Mouse (Mus musculus) limb, embryonic 11.5 days (tissue): ENCODE data around the gene Krtap4-9. TPM values are rescaled to one million over a fixed set of nuclear protein-coding genes. Genes with fewer than 3 reads are reported as not detected.
"Not testable (repeated sequence)": the region's sequence is repeated elsewhere in the genome, so short reads cannot be mapped to it uniquely, and the experiment has no call there.

Source experiments
- ATAC-seq: fragments of 200-750 bp; cut with Nextera tagmentation; 2 replicates; pipeline ENCODE4 v1.8.0; 2017; ENCODE audit warnings: low read depth; ENCODE audit not compliant: insufficient number of reproducible peaks, low FRiP score, low TSS enrichment
- DNase-seq: peaks from one replicate; pipeline ENCODE4 v3.0.0-alpha.2; 2015; ENCODE audit warnings: low spot score
- H3K27ac ChIP-seq: fragments of 300-500 bp; sonication (generic); replicated peaks from 2 replicates; pipeline ENCODE4 v1.5.1; 2014; ENCODE audit warnings: low read depth, mild to moderate bottlenecking, low read length
- H3K27me3 ChIP-seq: fragments of 300-500 bp; sonication (generic); 2 replicates; pipeline ENCODE4 v1.6.1; 2014; ENCODE audit warnings: mild to moderate bottlenecking, low read length, mixed read lengths; ENCODE audit not compliant: control insufficient read depth, insufficient read depth
- H3K36me3 ChIP-seq: fragments of 300-500 bp; sonication (generic); 2 replicates; pipeline ENCODE4 v1.6.1; 2014; ENCODE audit warnings: mild to moderate bottlenecking, low read length, moderate library complexity, mixed read lengths; ENCODE audit not compliant: control insufficient read depth, insufficient read depth
- H3K4me1 ChIP-seq: fragments of 300-500 bp; sonication (generic); 2 replicates; pipeline ENCODE4 v1.6.1; 2014; ENCODE audit warnings: low read length, mixed read lengths; ENCODE audit not compliant: control insufficient read depth, insufficient read depth
- H3K4me2 ChIP-seq: fragments of 300-500 bp; sonication (generic); 2 replicates; pipeline ENCODE4 v1.6.1; 2014; ENCODE audit warnings: low read depth, mild to moderate bottlenecking, moderate library complexity; ENCODE audit not compliant: severe bottlenecking
- H3K4me3 ChIP-seq: fragments of 300-500 bp; sonication (generic); 2 replicates; pipeline ENCODE4 v1.5.1; 2014; ENCODE audit warnings: low read depth, low read length
- H3K9ac ChIP-seq: fragments of 300-500 bp; sonication (generic); 2 replicates; pipeline ENCODE4 v1.6.1; 2014; ENCODE audit warnings: mild to moderate bottlenecking, low read length
- H3K9me3 ChIP-seq: fragments of 300-500 bp; sonication (generic); 2 replicates; pipeline ENCODE4 v1.6.1; 2016; ENCODE audit warnings: low read length; ENCODE audit not compliant: control insufficient read depth
- WGBS: fragments of 180-500 bp; shearing (Covaris S2); extraction: QIAGEN DNeasy Blood & Tissue Kit; methylation state at CpG from one replicate; pipeline ENCODE4 v1.1.7; 2014; 5-methylcytosine and 5-hydroxymethylcytosine counted together
- polyA plus RNA-seq: library from polyadenylated mRNA; unstranded; fragments of >200 nt; fragmentation: Nextera tagmentation; extraction: Ambion mirVana; gene quantifications from 2 replicates; pipeline ENCODE4 v1.2.1, GENCODE M21; 2014

The Krtap4-9 gene
- polyA plus RNA-seq, 1 experiment from 2014 or later: not detected

DNA sequence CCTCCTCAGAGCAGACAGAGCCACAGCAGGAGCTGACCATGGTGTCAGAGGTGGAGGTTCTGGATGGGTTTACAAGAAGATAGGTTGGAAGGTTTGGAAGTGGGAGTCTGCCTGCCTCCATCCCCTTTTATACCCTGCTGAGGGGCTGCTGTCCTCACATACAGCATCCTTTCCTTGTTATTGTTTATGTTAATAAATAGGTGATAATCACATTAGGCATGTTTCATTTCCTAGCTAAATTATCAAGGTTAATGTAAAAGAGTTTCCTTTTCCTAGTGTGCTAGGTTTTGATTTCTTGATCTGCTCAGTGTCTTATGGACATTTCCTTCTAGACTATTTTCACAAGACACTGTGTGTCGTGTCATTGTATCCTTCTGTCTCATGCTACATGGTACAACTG lies 19.3 kb downstream of the Krtap4-9 start, which contains the start of gene Gm11554:
Gene Gm11554, minus strand, starts transcription at position 101 of the 400 bp plus-strand sequence.
- not testable (repeated sequence) for H3K4me2 ChIP-seq, H3K4me1 ChIP-seq, H3K27ac ChIP-seq, H3K9ac ChIP-seq, H3K4me3 ChIP-seq, H3K27me3 ChIP-seq, H3K36me3 ChIP-seq, DNase-seq, ATAC-seq, H3K9me3 ChIP-seq
- WGBS: no CpG with 5 or more reads among the region's 1 CpGs

DNA sequence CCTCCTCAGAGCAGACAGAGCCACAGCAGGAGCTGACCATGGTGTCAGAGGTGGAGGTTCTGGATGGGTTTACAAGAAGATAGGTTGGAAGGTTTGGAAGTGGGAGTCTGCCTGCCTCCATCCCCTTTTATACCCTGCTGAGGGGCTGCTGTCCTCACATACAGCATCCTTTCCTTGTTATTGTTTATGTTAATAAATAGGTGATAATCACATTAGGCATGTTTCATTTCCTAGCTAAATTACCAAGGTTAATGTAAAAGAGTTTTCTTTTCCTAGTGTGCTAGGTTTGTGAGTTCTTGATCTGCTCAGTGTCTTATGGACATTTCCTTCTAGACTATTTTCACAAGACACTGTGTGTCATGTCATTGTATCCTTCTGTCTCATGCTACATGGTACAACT lies 24.8 kb downstream of the Krtap4-9 start, which contains the start of gene Krtap4-13:
Gene Krtap4-13, minus strand, starts transcription at position 101 of the 400 bp plus-strand sequence.
- not testable (repeated sequence) for ATAC-seq, H3K36me3 ChIP-seq, H3K9me3 ChIP-seq, H3K27ac ChIP-seq, H3K4me1 ChIP-seq, H3K27me3 ChIP-seq, H3K4me3 ChIP-seq, DNase-seq, H3K4me2 ChIP-seq, H3K9ac ChIP-seq

GRCm38 (mm10) chr11:99815566-99815965 lies 30.6 kb downstream of the Krtap4-9 start, which contains the start of gene Gm11564:
TSS of gene Gm11564 (minus strand) at chr11:99815666.
- H3K27ac ChIP-seq, H3K36me3 ChIP-seq, H3K9me3 ChIP-seq, H3K4me3 ChIP-seq, H3K27me3 ChIP-seq, H3K9ac ChIP-seq, H3K4me2 ChIP-seq, H3K4me1 ChIP-seq, ATAC-seq, DNase-seq: not testable (repeated sequence)
- 90% methylated on average over 2 of the region's 2 CpGs for WGBS

Other genes starting within 250 kb of the Krtap4-9 start
- gene Krt40, start 242.0 kb upstream of the Krtap4-9 start, polyA plus RNA-seq: not detected in 2 replicates
- not detected in 2 replicates for gene Krtap3-3, start 234.3 kb upstream of the Krtap4-9 start, polyA plus RNA-seq
- not detected in 2 replicates for gene Krtap3-2, start 228.3 kb upstream of the Krtap4-9 start, polyA plus RNA-seq
- gene Gm11939, start 225.7 kb upstream of the Krtap4-9 start, polyA plus RNA-seq: not detected in 2 replicates
- gene Krtap3-1, start 218.6 kb upstream of the Krtap4-9 start, polyA plus RNA-seq: not detected in 2 replicates
- not detected in 2 replicates for gene Krtap1-5, start 204.2 kb upstream of the Krtap4-9 start, polyA plus RNA-seq
- not detected in 2 replicates for gene Krtap1-4, start 201.5 kb upstream of the Krtap4-9 start, polyA plus RNA-seq
- not detected in 2 replicates for gene Krtap1-3, start 193.9 kb upstream of the Krtap4-9 start, polyA plus RNA-seq
- not detected in 2 replicates for gene Krtap9-3, start 187.1 kb upstream of the Krtap4-9 start, polyA plus RNA-seq
- not detected in 2 replicates for gene Gm11938, start 181.9 kb upstream of the Krtap4-9 start, polyA plus RNA-seq
- gene Gm11937, start 175.0 kb upstream of the Krtap4-9 start, polyA plus RNA-seq: not detected in 2 replicates
- gene Krtap2-4, start 170.4 kb upstream of the Krtap4-9 start, polyA plus RNA-seq: not detected in 2 replicates
- gene Gm11562, start 164.8 kb upstream of the Krtap4-9 start, polyA plus RNA-seq: not detected in 2 replicates
- gene Krtap4-1, start 157.0 kb upstream of the Krtap4-9 start, polyA plus RNA-seq: not detected in 2 replicates
- not detected in 2 replicates for gene Krtap4-2, start 150.1 kb upstream of the Krtap4-9 start, polyA plus RNA-seq
- not detected in 2 replicates for gene Krtap4-7, start 141.1 kb upstream of the Krtap4-9 start, polyA plus RNA-seq
- gene Gm11555, start 135.0 kb upstream of the Krtap4-9 start, polyA plus RNA-seq: not detected in 2 replicates
- not detected in 2 replicates for gene Gm11563, start 126.2 kb upstream of the Krtap4-9 start, polyA plus RNA-seq
- gene Krtap4-6, start 119.2 kb upstream of the Krtap4-9 start, polyA plus RNA-seq: not detected in 2 replicates
- gene Gm14190, start 94.5 kb upstream of the Krtap4-9 start, polyA plus RNA-seq: not detected in 2 replicates
- gene Gm14180, start 50.9 kb upstream of the Krtap4-9 start, polyA plus RNA-seq: not detected in 2 replicates
- not detected in 2 replicates for gene Gm11595, start 12.3 kb upstream of the Krtap4-9 start, polyA plus RNA-seq
- gene Krtap4-8, start 4.5 kb upstream of the Krtap4-9 start, polyA plus RNA-seq: not detected in 2 replicates
- gene Gm11596, start 8.3 kb downstream of the Krtap4-9 start, polyA plus RNA-seq: not detected in 2 replicates
- not detected in 2 replicates for gene Gm11569, start 13.7 kb downstream of the Krtap4-9 start, polyA plus RNA-seq
- gene Gm11554, start 19.2 kb downstream of the Krtap4-9 start, polyA plus RNA-seq: not detected in 2 replicates
- gene Krtap4-13, start 24.7 kb downstream of the Krtap4-9 start, polyA plus RNA-seq: not detected in 2 replicates
- gene Gm11564, start 30.5 kb downstream of the Krtap4-9 start, polyA plus RNA-seq: not detected in 2 replicates
- gene 2300003K06Rik, start 52.9 kb downstream of the Krtap4-9 start, polyA plus RNA-seq: not detected in 2 replicates
- not detected in 2 replicates for gene Krtap4-16, start 66.4 kb downstream of the Krtap4-9 start, polyA plus RNA-seq
- not detected in 2 replicates for gene Gm11568, start 72.7 kb downstream of the Krtap4-9 start, polyA plus RNA-seq
- gene Gm11559, start 79.3 kb downstream of the Krtap4-9 start, polyA plus RNA-seq: not detected in 2 replicates
- not detected in 2 replicates for gene Krtap9-1, start 88.2 kb downstream of the Krtap4-9 start, polyA plus RNA-seq
- not detected in 2 replicates for gene Gm11567, start 94.0 kb downstream of the Krtap4-9 start, polyA plus RNA-seq
- gene Krtap31-1, start 122.7 kb downstream of the Krtap4-9 start, polyA plus RNA-seq: not detected in 2 replicates
- gene Gm11565, start 129.6 kb downstream of the Krtap4-9 start, polyA plus RNA-seq: not detected in 2 replicates
- gene Krtap31-2, start 151.1 kb downstream of the Krtap4-9 start, polyA plus RNA-seq: not detected in 2 replicates
- not detected in 2 replicates for gene Krtap9-5, start 163.3 kb downstream of the Krtap4-9 start, polyA plus RNA-seq
- gene Krtap29-1, start 193.9 kb downstream of the Krtap4-9 start, polyA plus RNA-seq: not detected in 2 replicates
- not detected in 2 replicates for gene Krtap16-1, start 201.4 kb downstream of the Krtap4-9 start, polyA plus RNA-seq
- gene Krtap17-1, start 208.8 kb downstream of the Krtap4-9 start, polyA plus RNA-seq: 0.48 and 1.0 TPM in 2 replicates
- not detected in 2 replicates for gene Krt33a, start 231.0 kb downstream of the Krtap4-9 start, polyA plus RNA-seq
- gene Krt33b, start 244.7 kb downstream of the Krtap4-9 start, polyA plus RNA-seq: 0.15 and 0.16 TPM in 2 replicates